Mouse (Mus musculus) embryonic facial prominence, embryonic 14.5 days (tissue): ENCODE measurements at regions not wholly inside any gene's neighbourhood (a gene's known extent, or its start where the extent isn't known, plus 50 kb on each side); places are given as distances from the start of the nearest gene placed in this dataset.

Experiments used
- ATAC-seq: fragments of 200-750 bp; cut with Nextera tagmentation; 2 replicates; pipeline ENCODE4 v1.8.0; 2017; ENCODE audit warnings: low read depth, moderate number of reproducible peaks, moderate TSS enrichment
- DNase-seq: peaks from one replicate; pipeline ENCODE4 v3.0.0-alpha.2; 2015; ENCODE audit warnings: low spot score
- H3K27ac ChIP-seq: fragments of 300-500 bp; sonication (generic); replicated peaks from 2 replicates; pipeline ENCODE4 v1.5.1; 2014; ENCODE audit warnings: low read depth, mild to moderate bottlenecking, low read length, moderate library complexity
- H3K27me3 ChIP-seq: fragments of 300-500 bp; sonication (generic); replicated peaks from 2 replicates; pipeline ENCODE4 v1.6.1; 2014; ENCODE audit warnings: low read length; ENCODE audit not compliant: control insufficient read depth, insufficient read depth
- H3K36me3 ChIP-seq: fragments of 300-500 bp; sonication (generic); 2 replicates; pipeline ENCODE4 v1.6.1; 2014; ENCODE audit warnings: low read length, mixed read lengths; ENCODE audit not compliant: control insufficient read depth, insufficient read depth
- H3K4me1 ChIP-seq: fragments of 300-500 bp; sonication (generic); 2 replicates; pipeline ENCODE4 v1.6.1; 2014; ENCODE audit warnings: antibody characterized with exemption, low read length; ENCODE audit not compliant: control insufficient read depth, insufficient read depth
- H3K4me2 ChIP-seq: fragments of 300-500 bp; sonication (generic); 2 replicates; pipeline ENCODE4 v1.6.1; 2014; ENCODE audit warnings: low read depth, mild to moderate bottlenecking, low read length, moderate library complexity, mixed read lengths
- H3K4me3 ChIP-seq: fragments of 300-500 bp; sonication (generic); 2 replicates; pipeline ENCODE4 v1.5.1; 2014; ENCODE audit warnings: low read depth, mild to moderate bottlenecking, low read length
- H3K9ac ChIP-seq: fragments of 300-500 bp; sonication (generic); 2 replicates; pipeline ENCODE4 v1.6.1; 2014; ENCODE audit warnings: low read depth, mild to moderate bottlenecking, low read length, moderate library complexity, mixed read lengths
- H3K9me3 ChIP-seq: fragments of 300-500 bp; sonication (generic); 2 replicates; pipeline ENCODE4 v1.6.1; 2016; ENCODE audit warnings: low read length; ENCODE audit not compliant: control insufficient read depth
- WGBS: fragments of 180-500 bp; shearing (Covaris S2); extraction: QIAGEN DNeasy Blood & Tissue Kit; methylation state at CpG from one replicate; pipeline ENCODE4 v1.1.7; 2014; 5-methylcytosine and 5-hydroxymethylcytosine counted together

GRCm38 (mm10) chr5:106557733-106558132 lies 51.2 kb upstream of the Gm17304 start:
- Histone ChIP-seq H3K36me3 (no peaks in the 10 kb centered on the region), H3K9me3 (no peaks in the 10 kb centered on the region), H3K4me2 (no peak overlapping the region), H3K4me3 (no peak overlapping the region), H3K9ac (no peak overlapping the region), H3K27me3 (peaks cover 59% of the 10 kb centered on the region), H3K4me1 (0 out of 2 replicates have a peak, but pooled peaks cover 3% of the 10 kb centered on the region), H3K27ac (no peak overlapping the region)
- DNase-seq (no peak), ATAC-seq (no peak)
- WGBS, result 49% methylated on average over 11 of the region's 11 CpGs

GRCm38 (mm10) chr5:106539286-106539685 lies 69.6 kb upstream of the Gm17304 start:
- 61% methylated on average over 6 of the region's 6 CpGs for WGBS
- no peak overlapping the region for H3K4me2 ChIP-seq
- ATAC-seq (no peak), DNase-seq (no peak)
- H3K4me3 ChIP-seq, result no peak overlapping the region
- no peak overlapping the region for H3K9ac ChIP-seq
- no peak overlapping the region for H3K27ac ChIP-seq
- H3K4me1 ChIP-seq, result no peaks in the 10 kb centered on the region
- H3K27me3 ChIP-seq, result no peaks in the 10 kb centered on the region
- no peaks in the 10 kb centered on the region for H3K9me3 ChIP-seq
- no peaks in the 10 kb centered on the region for H3K36me3 ChIP-seq

DNA sequence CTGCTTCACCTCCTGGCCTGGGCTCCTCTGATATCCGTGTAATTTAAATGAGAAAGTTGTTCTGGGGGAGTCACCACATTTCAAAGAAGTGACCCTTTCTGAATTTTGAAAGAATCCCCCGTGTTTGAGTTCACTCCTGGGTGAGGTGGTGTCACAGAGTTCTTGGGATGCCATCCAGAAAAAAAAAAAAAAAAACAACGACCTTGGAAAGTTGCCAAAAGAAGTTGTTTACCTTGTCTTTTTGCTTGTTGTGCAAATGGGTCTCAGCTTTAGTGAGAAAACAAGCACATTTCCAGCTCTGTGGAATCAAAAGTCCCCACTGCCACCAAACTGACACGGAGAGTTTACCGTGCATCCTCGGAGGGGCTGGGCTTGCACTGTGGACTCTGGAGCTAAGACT lies 71.7 kb upstream of the Gm17304 start:
- DNase-seq, result no peak

DNA sequence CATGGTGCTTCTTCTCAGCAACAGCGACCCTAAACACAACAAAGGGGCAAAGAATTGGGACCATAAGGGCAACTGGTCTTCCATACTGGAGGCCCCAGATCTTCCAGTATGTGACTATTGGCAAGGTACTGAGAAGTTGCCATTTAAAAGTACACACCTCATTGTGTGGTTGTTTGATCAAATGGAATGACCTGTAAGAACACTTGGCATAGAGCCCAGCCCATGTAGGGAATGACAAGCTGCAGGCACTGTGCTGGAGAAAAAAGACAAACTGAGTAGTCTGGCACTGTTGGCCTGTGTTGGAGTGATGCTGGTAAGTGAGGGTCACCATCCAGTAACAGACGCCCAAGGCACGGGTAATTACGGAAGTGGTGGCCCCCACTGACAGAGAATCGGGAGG lies 72.8 kb upstream of the Gm17304 start:
- H3K9me3 ChIP-seq, result no peaks in the 10 kb centered on the region
- no peaks in the 10 kb centered on the region for H3K4me1 ChIP-seq
- no peaks in the 10 kb centered on the region for H3K27me3 ChIP-seq
- no peak overlapping the region for H3K4me3 ChIP-seq
- no peak overlapping the region for H3K9ac ChIP-seq
- 81% methylated on average over 5 of the region's 5 CpGs for WGBS
- ATAC-seq (no peak), DNase-seq (peak; percentile 12)
- H3K27ac ChIP-seq, result no peak overlapping the region
- H3K36me3 ChIP-seq, result no peaks in the 10 kb centered on the region
- no peak overlapping the region for H3K4me2 ChIP-seq

More for the DNA sequence above, 71.7 kb upstream of the Gm17304 start:
- Histone ChIP-seq H3K4me1 (no peaks in the 10 kb centered on the region), H3K36me3 (no peaks in the 10 kb centered on the region), H3K27me3 (no peaks in the 10 kb centered on the region), H3K4me2 (no peak overlapping the region), H3K4me3 (no peak overlapping the region), H3K9ac (no peak overlapping the region), H3K27ac (no peak overlapping the region), H3K9me3 (no peaks in the 10 kb centered on the region)
- no peak for ATAC-seq
- WGBS, result 49% methylated on average over 6 of the region's 6 CpGs

GRCm38 (mm10) chr5:106528811-106529210 lies 70.8 kb upstream of the Barhl2 start:
- Histone ChIP-seq H3K4me3 (no peak overlapping the region), H3K4me2 (no peak overlapping the region), H3K4me1 (no peaks in the 10 kb centered on the region), H3K36me3 (no peaks in the 10 kb centered on the region), H3K9me3 (no peaks in the 10 kb centered on the region), H3K27me3 (no peaks in the 10 kb centered on the region), H3K9ac (no peak overlapping the region), H3K27ac (no peak overlapping the region)
- DNase-seq, result no peak
- no peak for ATAC-seq
- 86% methylated on average over 8 of the region's 8 CpGs for WGBS

GRCm38 (mm10) chr5:106527364-106527985 lies 69.5 kb upstream of the Barhl2 start:
- no peak for ATAC-seq
- H3K27me3 ChIP-seq, result no peaks in the 10 kb centered on the region
- WGBS, result 81% methylated on average over 14 of the region's 14 CpGs

DNA sequence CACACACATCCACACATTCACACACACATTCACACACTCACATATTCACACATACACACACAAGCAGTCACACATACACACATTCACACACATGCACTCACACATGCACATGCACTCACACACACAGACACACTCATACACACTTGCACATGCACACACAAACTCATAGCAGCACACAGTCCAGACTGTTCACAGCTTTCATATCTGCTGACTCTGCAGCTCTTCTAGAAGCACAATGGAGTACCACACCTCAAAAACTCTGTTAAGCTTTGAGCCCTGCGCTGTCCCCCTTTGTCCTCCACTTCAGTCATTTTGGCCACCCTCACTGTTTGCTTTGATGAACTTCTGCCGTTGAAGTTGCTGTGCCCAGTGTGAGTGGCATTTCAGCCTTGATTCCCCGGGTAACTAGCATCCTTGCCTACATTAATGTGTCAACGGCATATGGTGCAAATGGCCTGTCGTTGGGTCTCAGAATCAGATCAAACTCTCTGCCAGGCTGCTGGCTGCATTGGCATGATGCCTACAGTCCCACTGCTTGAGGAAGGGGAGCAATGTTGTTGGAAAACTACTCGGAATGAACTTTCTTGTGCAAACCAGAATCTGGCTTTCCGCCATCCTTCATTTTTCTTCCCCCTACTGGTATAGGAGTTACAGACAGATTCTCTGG lies 54.6 kb upstream of the Barhl2 start:
- H3K9ac ChIP-seq, result no peak overlapping the region
- H3K4me1 ChIP-seq, result no peaks in the 10 kb centered on the region
- H3K27ac ChIP-seq, result no peak overlapping the region
- no peak overlapping the region for H3K4me2 ChIP-seq
- no peaks in the 10 kb centered on the region for H3K27me3 ChIP-seq
- no peaks in the 10 kb centered on the region for H3K36me3 ChIP-seq
- 70% methylated on average over 7 of the region's 7 CpGs for WGBS
- no peaks in the 10 kb centered on the region for H3K9me3 ChIP-seq
- DNase-seq (peak; percentile 11), ATAC-seq (no peak)
- H3K4me3 ChIP-seq, result no peak overlapping the region

More at GRCm38 (mm10) chr5:106527364-106527985, 69.5 kb upstream of the Barhl2 start:
- no peak for DNase-seq
- Histone ChIP-seq H3K9me3 (no peaks in the 10 kb centered on the region), H3K27ac (no peak overlapping the region), H3K4me2 (no peak overlapping the region), H3K9ac (no peak overlapping the region), H3K4me1 (no peaks in the 10 kb centered on the region), H3K4me3 (no peak overlapping the region), H3K36me3 (no peaks in the 10 kb centered on the region)

- no peak for DNase-seq
- Histone ChIP-seq H3K4me1 (no peaks in the 10 kb centered on the region), H3K27me3 (no peaks in the 10 kb centered on the region), H3K4me2 (no peak overlapping the region), H3K4me3 (no peak overlapping the region), H3K9ac (no peak overlapping the region), H3K27ac (no peak overlapping the region), H3K9me3 (no peaks in the 10 kb centered on the region), H3K36me3 (no peaks in the 10 kb centered on the region)
- ATAC-seq, result no peak
- 77% methylated on average over 5 of the region's 5 CpGs for WGBS
Measured at GRCm38 (mm10) chr5:106507901-106508300, 49.9 kb upstream of the Barhl2 start.
